Mouse (Mus musculus): ENCODE results near the gene Ptprf. TPM values are rescaled to one million over a fixed set of nuclear protein-coding genes. Genes with fewer than 3 reads are reported as not detected.
A peak's percentile ranks its signal among the peaks of the same experiment; 100 is the strongest.

The Ptprf gene
- total RNA-seq, 2 experiments from 2014 or later, result 7.5 to 9.2 TPM

- intact Hi-C loops (cut with DNase I), result no loop called here
- no peak for DNase-seq
Measured at GRCm38 (mm10) chr4:118289266-118289665, 1.9 kb downstream of the Ptprf start.

- intact Hi-C loops (cut with DNase I), result no loop called here
- no peak for DNase-seq
Measured at GRCm38 (mm10) chr4:118288531-118288930, 2.7 kb downstream of the Ptprf start.

- DNase-seq, result no peak
- intact Hi-C loops (cut with DNase I), result no loop called here
Measured at GRCm38 (mm10) chr4:118286202-118286601, 5.0 kb downstream of the Ptprf start.

GRCm38 (mm10) chr4:118282182-118282562, 9.0 kb downstream of the Ptprf start:
- intact Hi-C loops (cut with DNase I), result no loop called here
- no peak for DNase-seq

- no peak for DNase-seq
- intact Hi-C loops (cut with DNase I), result no loop called here
Measured at GRCm38 (mm10) chr4:118281444-118282181, 9.6 kb downstream of the Ptprf start.

- DNase-seq, result no peak
- intact Hi-C loops (cut with DNase I), result no loop called here
Measured at GRCm38 (mm10) chr4:118280506-118280905, 10.7 kb downstream of the Ptprf start.

GRCm38 (mm10) chr4:118276520-118277232, 14.5 kb downstream of the Ptprf start:
- DNase-seq, result no peak
- intact Hi-C loops (cut with DNase I), result no loop called here

- intact Hi-C loops (cut with DNase I), result no loop called here
- DNase-seq, result no peak
Measured at GRCm38 (mm10) chr4:118275601-118276519, 15.3 kb downstream of the Ptprf start.

GRCm38 (mm10) chr4:118274521-118274920, 16.7 kb downstream of the Ptprf start:
- intact Hi-C loops (cut with DNase I), result no loop called here
- no peak for DNase-seq

- DNase-seq, result no peak
- intact Hi-C loops (cut with DNase I), result no loop called here
Measured at GRCm38 (mm10) chr4:118273998-118274397, 17.2 kb downstream of the Ptprf start.

- no peak for DNase-seq
- intact Hi-C loops (cut with DNase I), result no loop called here
Measured at GRCm38 (mm10) chr4:118273545-118273944, 17.7 kb downstream of the Ptprf start.

GRCm38 (mm10) chr4:118272871-118273270, 18.3 kb downstream of the Ptprf start:
- DNase-seq, result no peak
- intact Hi-C loops (cut with DNase I), result no loop called here

GRCm38 (mm10) chr4:118272258-118272657, 18.9 kb downstream of the Ptprf start:
- intact Hi-C loops (cut with DNase I), result no loop called here
- DNase-seq, result peak; percentile 30 to 51

- no peak for DNase-seq
- intact Hi-C loops (cut with DNase I), result no loop called here
Measured at GRCm38 (mm10) chr4:118271556-118272074, 19.6 kb downstream of the Ptprf start.

- intact Hi-C loops (cut with DNase I), result no loop called here
- no peak for DNase-seq
Measured at GRCm38 (mm10) chr4:118270706-118271105, 20.5 kb downstream of the Ptprf start.

- intact Hi-C loops (cut with DNase I), result no loop called here
- peak; percentile 64 to 70 for DNase-seq
Measured at GRCm38 (mm10) chr4:118269999-118270398, 21.2 kb downstream of the Ptprf start.

GRCm38 (mm10) chr4:118268429-118269212, 22.6 kb downstream of the Ptprf start:
- intact Hi-C loops (cut with DNase I), result no loop called here
- DNase-seq, result no peak

- no peak for DNase-seq
- intact Hi-C loops (cut with DNase I), result no loop called here
Measured at GRCm38 (mm10) chr4:118265557-118265956, 25.6 kb downstream of the Ptprf start.

- intact Hi-C loops (cut with DNase I), result no loop called here
Measured at GRCm38 (mm10) chr4:118261771-118262473, 29.3 kb downstream of the Ptprf start.

More at GRCm38 (mm10) chr4:118261771-118262473, 29.3 kb downstream of the Ptprf start:
- DNase-seq, result no peak
